Mouse (Mus musculus): ENCODE measurements around the gene Tgif1.

Tgif1 gene

DNA sequence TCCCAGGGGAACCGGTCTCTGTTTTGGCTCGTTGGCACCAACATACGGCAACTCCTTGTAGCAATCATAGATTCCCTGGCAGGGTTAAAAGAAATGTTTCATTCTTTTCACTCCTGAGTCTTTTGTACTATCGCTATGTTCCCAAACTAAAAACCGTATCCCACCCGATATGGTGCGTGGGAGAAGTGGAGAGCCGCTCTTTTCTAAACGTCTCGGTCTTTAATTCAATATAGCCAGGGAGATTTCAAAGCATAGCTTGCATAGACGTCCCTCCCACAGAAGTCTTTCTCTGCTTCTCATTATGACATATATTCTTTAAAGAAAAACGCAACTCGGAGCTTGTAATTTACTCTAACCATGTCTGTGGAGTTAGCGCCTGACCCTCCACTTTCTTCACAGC is 51.3 kb downstream of the Tgif1 start:
- DNase-seq, result no peak

DNA sequence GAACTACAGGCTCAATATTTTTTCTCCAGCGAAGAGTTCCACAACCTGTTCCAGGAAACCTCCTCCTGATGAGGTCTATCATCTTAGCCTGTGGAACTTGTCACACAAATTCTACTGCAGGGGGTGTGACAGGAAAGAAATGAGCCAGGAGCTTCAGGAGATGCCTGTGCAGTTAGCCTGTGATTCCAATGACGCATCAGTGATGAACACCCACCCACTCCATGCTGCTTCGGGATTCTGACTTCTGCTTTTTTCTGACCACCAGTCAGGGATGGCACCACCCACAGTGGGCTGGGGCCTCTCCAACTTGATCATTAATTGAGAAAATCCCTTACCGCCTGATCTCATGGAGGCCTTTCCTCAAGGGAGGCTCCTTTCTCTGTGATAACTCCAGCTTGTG is 54.1 kb downstream of the Tgif1 start:
- no peak for DNase-seq

DNA sequence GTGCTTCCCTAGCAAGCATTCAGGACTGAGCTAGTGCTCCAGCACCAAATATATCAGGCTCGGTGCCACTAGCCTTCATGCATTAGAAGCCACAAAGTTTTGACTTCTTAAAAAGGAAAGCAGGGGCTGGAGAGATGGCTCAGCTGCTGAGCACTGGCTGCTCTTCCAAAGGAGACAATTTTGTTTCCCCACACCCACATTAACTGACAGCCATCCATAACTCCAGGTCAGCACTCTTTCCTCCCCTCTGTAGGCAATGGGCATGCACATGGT is 55.6 kb downstream of the Tgif1 start:
- no peak for DNase-seq

DNA sequence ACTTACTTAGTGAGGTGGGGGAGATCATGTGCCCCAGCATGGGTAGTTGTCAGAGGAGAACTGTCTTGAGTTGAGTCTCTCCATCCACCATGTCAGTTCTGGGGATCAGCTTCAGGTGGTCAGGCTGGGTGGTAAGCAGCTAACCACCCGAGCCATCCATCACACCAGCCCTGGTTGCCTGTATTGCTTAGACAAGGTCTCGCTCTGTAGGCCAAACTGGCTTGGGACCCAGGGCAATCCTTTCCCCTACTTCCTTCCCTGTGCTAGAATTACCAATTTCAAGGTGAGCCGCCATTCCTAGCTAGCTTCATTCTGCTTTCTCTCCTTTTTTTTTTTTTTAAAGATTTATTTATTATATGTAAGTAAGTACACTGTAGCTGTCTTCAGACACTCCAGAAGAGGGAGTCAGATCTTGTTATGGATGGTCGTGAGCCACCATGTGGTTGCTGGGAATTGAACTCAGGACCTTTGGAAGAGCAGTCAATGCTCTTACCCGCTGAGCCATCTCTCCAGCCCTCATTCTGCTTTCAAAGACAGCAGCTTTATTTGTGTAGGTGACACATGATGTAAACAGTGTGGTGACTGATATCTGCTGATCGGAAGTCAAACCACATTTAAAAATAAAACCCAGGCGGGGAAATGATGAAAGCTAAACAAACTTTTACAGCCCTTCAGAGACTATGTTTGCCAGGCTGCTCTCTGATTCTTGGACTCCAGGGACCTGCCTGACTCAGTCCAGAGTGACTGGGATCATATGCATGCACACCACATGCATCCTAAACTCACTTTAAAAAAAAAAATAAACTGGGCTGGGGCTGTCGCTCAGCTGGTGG is 56.2 kb downstream of the Tgif1 start:
- no peak for DNase-seq

DNA sequence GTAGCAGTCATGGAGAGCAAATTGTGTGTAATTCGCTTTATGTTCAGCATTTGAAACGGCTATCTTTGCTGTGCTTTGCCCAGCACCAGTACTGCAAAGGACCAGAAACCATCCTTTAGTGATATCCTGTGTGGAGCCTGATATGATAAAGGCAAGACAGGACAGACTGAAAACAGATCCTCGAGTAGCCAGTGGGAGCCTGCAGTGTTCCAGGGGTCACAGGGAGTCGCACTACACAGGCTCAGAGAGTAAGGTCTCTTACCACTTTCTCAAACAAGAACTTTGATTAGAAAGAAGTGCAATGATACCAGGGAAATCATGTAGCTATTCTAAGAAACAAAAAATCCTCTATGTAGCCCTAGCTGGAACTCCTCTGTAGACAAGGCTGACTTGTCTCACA is 58.1 kb downstream of the Tgif1 start:
- no peak for DNase-seq

DNA sequence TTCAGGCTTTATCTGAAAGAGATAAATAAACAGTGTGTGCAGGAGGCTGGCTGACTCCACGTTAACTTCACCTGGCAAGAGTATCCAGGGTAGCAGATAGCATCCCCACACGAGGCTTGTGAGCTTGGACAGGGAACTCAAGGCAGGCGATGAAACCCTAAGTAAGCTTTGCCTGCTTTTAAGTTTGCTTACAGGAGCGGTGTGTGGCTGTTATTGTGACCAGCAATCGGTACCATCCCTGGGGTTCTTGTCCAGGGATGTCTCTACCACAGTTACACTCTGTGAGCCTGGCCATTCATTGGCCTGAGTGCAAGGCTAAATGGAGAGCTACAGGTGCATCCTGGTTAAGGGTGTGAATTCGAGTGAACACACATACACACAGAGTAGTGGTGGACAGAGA is 58.6 kb downstream of the Tgif1 start:
- no peak for DNase-seq

DNA sequence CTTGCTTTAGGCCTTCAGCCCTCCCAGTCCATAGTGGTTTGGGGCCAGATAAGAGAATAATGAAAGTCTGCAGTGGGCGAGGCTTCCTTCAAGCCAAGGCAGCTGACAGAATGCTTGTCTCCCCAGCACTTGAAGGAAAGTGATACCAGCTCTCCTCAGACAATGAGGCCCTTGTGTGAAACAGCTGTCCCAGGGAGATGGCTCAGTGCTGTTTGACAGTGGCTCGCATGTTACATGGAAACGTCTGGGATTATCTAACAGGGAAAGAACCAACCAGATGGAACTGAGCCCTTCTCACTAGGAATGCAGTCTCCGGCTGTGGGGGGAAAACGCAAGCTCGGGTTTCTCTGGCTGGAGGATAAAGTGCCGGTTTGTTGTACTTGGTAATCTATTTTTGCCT is 59.1 kb downstream of the Tgif1 start:
- no peak for DNase-seq
